Mouse (Mus musculus) heart, postnatal 4 days (tissue): ENCODE results near the gene Hoxa7. TPM values are rescaled to one million over a fixed set of nuclear protein-coding genes. Genes with fewer than 3 reads are reported as not detected.

Experiments
- DNase-seq: peaks from one replicate; pipeline ENCODE4 v3.0.0; 2021
- total RNA-seq, 2 experiments: library from RNA; stranded (reverse); gene quantifications; 2 replicates each; pipeline ENCODE4 v1.2.3; 2021

Gene Hoxa7
- total RNA-seq, 2 experiments from 2014 or later: 0.20 TPM; not detected in 1

- peak; percentile 9 for DNase-seq
Observed at GRCm38 (mm10) chr6:52239625-52240388, 18.2 kb upstream of the Hoxa7 start.

GRCm38 (mm10) chr6:52238976-52239375 lies 17.3 kb upstream of the Hoxa7 start:
- DNase-seq: peak; percentile 9

- DNase-seq: no peak
Observed at GRCm38 (mm10) chr6:52238155-52238545, 16.5 kb upstream of the Hoxa7 start.

GRCm38 (mm10) chr6:52237346-52238154 lies 15.9 kb upstream of the Hoxa7 start:
- no peak for DNase-seq

GRCm38 (mm10) chr6:52236806-52237205 lies 15.2 kb upstream of the Hoxa7 start:
- no peak for DNase-seq

- no peak for DNase-seq
Observed at GRCm38 (mm10) chr6:52235866-52236265, 14.2 kb upstream of the Hoxa7 start.

GRCm38 (mm10) chr6:52235267-52235666 lies 13.6 kb upstream of the Hoxa7 start:
- no peak for DNase-seq

- DNase-seq: no peak
Observed at GRCm38 (mm10) chr6:52234428-52235140, 12.9 kb upstream of the Hoxa7 start.

GRCm38 (mm10) chr6:52233546-52234427 lies 12.1 kb upstream of the Hoxa7 start:
- no peak for DNase-seq

GRCm38 (mm10) chr6:52232984-52233545 lies 11.4 kb upstream of the Hoxa7 start:
- no peak for DNase-seq

GRCm38 (mm10) chr6:52232568-52232965 lies 10.9 kb upstream of the Hoxa7 start:
- no peak for DNase-seq

GRCm38 (mm10) chr6:52231885-52232567 lies 10.4 kb upstream of the Hoxa7 start:
- DNase-seq: no peak

- DNase-seq: no peak
Observed at GRCm38 (mm10) chr6:52230516-52231165, 9.0 kb upstream of the Hoxa7 start, which contains the start of gene Hoxa9. Gene Hoxa9, minus strand, starts transcription at chr6:52231089.

- DNase-seq: no peak
Observed at GRCm38 (mm10) chr6:52229558-52230416, 8.1 kb upstream of the Hoxa7 start.

- DNase-seq: no peak
Observed at GRCm38 (mm10) chr6:52228475-52229465, 7.1 kb upstream of the Hoxa7 start.

- DNase-seq: no peak
Observed at GRCm38 (mm10) chr6:52227470-52228222, 6.0 kb upstream of the Hoxa7 start.

- no peak for DNase-seq
Observed at GRCm38 (mm10) chr6:52226569-52227257, 5.1 kb upstream of the Hoxa7 start.
